Mouse (Mus musculus) midbrain, embryonic 11.5 days (tissue): ENCODE measurements around the gene Ifi214. TPM values are rescaled to one million over a fixed set of nuclear protein-coding genes. Genes with fewer than 3 reads are reported as not detected.
"Not testable (repeated sequence)": the region's sequence is repeated elsewhere in the genome, so short reads cannot be mapped to it uniquely, and the experiment has no call there.

Experiments used
- ATAC-seq: fragments of 200-750 bp; cut with Nextera tagmentation; 2 replicates; pipeline ENCODE4 v1.8.0; 2017; ENCODE audit warnings: moderate TSS enrichment, moderate library complexity; ENCODE audit not compliant: low FRiP score
- DNase-seq: peaks from one replicate; pipeline ENCODE4 v3.0.0; 2015; ENCODE audit warnings: low spot score; ENCODE audit errors: missing footprints
- H3K27ac ChIP-seq: fragments of 300-500 bp; sonication (generic); 2 replicates; pipeline ENCODE4 v1.5.1; 2014; ENCODE audit warnings: low read depth, low read length
- H3K27me3 ChIP-seq: fragments of 300-500 bp; sonication (generic); 2 replicates; pipeline ENCODE4 v1.6.1; 2014; ENCODE audit warnings: mild to moderate bottlenecking, low read length, moderate library complexity, mixed read lengths; ENCODE audit not compliant: control insufficient read depth, insufficient read depth
- H3K36me3 ChIP-seq: fragments of 300-500 bp; sonication (generic); 2 replicates; pipeline ENCODE4 v1.6.1; 2014; ENCODE audit warnings: mild to moderate bottlenecking, low read length, moderate library complexity, mixed read lengths; ENCODE audit not compliant: control insufficient read depth, insufficient read depth
- H3K4me1 ChIP-seq: fragments of 300-500 bp; sonication (generic); 2 replicates; pipeline ENCODE4 v1.6.1; 2014; ENCODE audit warnings: low read length; ENCODE audit not compliant: control insufficient read depth, insufficient read depth
- H3K4me2 ChIP-seq: fragments of 300-500 bp; sonication (generic); 2 replicates; pipeline ENCODE4 v1.6.1; 2014; ENCODE audit warnings: mild to moderate bottlenecking, moderate library complexity
- H3K4me3 ChIP-seq: fragments of 300-500 bp; sonication (generic); 2 replicates; pipeline ENCODE4 v1.5.1; 2014; ENCODE audit warnings: low read depth, low read length
- H3K9ac ChIP-seq: fragments of 300-500 bp; sonication (generic); 2 replicates; pipeline ENCODE4 v1.6.1; 2014; ENCODE audit warnings: low read length
- H3K9me3 ChIP-seq: fragments of 300-500 bp; sonication (generic); 2 replicates; pipeline ENCODE4 v1.6.1; 2016; ENCODE audit warnings: low read length; ENCODE audit not compliant: control insufficient read depth
- WGBS: fragments of 180-500 bp; shearing (Covaris S2); extraction: QIAGEN DNeasy Blood & Tissue Kit; methylation state at CpG from one replicate; pipeline ENCODE4 v1.1.7; 2014; 5-methylcytosine and 5-hydroxymethylcytosine counted together
- microRNA-seq: library from miRNA; unstranded; fragments of <30 nt; microRNA quantifications from one replicate; pipeline ENCODE4, GENCODE M21; 2017
- polyA plus RNA-seq: library from polyadenylated mRNA; unstranded; fragments of >200 nt; fragmentation: Nextera tagmentation; extraction: Ambion mirVana; gene quantifications from 2 replicates; pipeline ENCODE4 v1.2.1, GENCODE M21; 2014

Ifi214 gene
- polyA plus RNA-seq, 1 experiment from 2014 or later = not detected

DNA sequence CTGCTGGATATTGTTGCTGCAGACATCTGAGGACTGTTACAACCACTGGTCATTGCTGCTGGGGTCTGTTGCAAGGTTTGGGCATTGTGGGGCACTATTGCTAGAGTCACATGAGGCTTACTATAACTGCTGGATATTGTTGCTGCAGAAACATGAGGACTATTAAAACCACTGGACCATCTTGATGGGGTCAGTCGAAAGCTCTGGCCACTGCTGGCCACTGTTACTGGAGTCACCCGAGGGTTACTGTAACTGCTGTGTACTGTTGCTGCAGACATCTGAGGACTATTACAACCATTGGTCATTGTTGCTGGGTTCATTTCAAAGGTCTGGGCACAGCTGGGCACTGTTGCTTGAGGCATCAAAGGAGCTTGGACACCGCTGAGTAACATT is 54.6 kb downstream of the Ifi214 start:
- WGBS = 83% methylated on average over 3 of the region's 3 CpGs
- not testable (repeated sequence) for H3K4me3 ChIP-seq, DNase-seq

GRCm38 (mm10) chr1:173480399-173481181 is 55.2 kb downstream of the Ifi214 start:
- not testable (repeated sequence) for H3K9ac ChIP-seq, H3K27me3 ChIP-seq, H3K27ac ChIP-seq, H3K9me3 ChIP-seq, H3K4me3 ChIP-seq, H3K36me3 ChIP-seq, DNase-seq, H3K4me2 ChIP-seq, H3K4me1 ChIP-seq, ATAC-seq
- WGBS = 86% methylated on average over 5 of the region's 5 CpGs

More for the DNA sequence above, 54.6 kb downstream of the Ifi214 start:
- not testable (repeated sequence) for H3K27me3 ChIP-seq, H3K36me3 ChIP-seq, ATAC-seq, H3K9ac ChIP-seq, H3K4me1 ChIP-seq, H3K27ac ChIP-seq, H3K9me3 ChIP-seq, H3K4me2 ChIP-seq

Small RNA genes within 50 kb of the gene (microRNA-seq; reads per million reads assigned to microRNA genes)
- gene Gm44481 = not detected

Other genes with a start within 250 kb of the Ifi214 start
- 3.5 and 5.4 TPM in 2 replicates for gene Ackr1, start 202.2 kb downstream of the Ifi214 start, polyA plus RNA-seq
- 4.1 and 6.6 TPM in 2 replicates for gene Aim2, start 185.1 kb downstream of the Ifi214 start, polyA plus RNA-seq
- gene Cadm3, start 168.3 kb downstream of the Ifi214 start, polyA plus RNA-seq = 19.4 and 22.9 TPM in 2 replicates
- not detected in 2 replicates for gene Ifi206, start 44.9 kb downstream of the Ifi214 start, polyA plus RNA-seq
- not detected in 2 replicates for gene Ifi213, start 63.3 kb upstream of the Ifi214 start, polyA plus RNA-seq
- 0.17 TPM in 1 of 2 replicates, not detected in the other for gene Ifi209, start 95.0 kb upstream of the Ifi214 start, polyA plus RNA-seq
- 0.08 TPM in 1 of 2 replicates, not detected in the other for gene Ifi208, start 137.7 kb upstream of the Ifi214 start, polyA plus RNA-seq
- gene Ifi207, start 205.8 kb upstream of the Ifi214 start, polyA plus RNA-seq = 1.1 and 1.6 TPM in 2 replicates
- gene Ifi204, start 231.0 kb upstream of the Ifi214 start, polyA plus RNA-seq = 0.93 and 1.9 TPM in 2 replicates